Mouse (Mus musculus): ENCODE results near the gene Helz.

DNA sequence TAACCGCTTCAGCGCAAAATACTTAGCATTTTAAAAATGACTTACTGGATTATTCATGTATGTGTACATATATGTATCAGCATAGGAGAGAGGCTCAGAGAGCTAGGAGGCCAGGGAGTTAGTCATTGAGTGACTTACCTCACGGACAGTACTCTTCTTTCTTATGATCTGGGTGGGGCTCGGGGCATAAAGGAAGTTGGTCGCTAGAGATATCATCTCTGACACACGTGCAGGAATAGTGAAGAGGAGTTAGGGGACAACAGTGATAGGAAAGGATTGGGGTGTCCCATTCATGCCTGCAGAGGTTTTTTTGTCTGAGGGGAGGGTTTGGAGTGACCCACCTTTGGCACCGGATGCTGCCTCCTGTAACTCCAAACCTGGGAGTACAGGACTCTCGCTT, 176.9 kb downstream of the Helz start:
- TF ChIP-seq POLR2A (IDR thresholded peaks at IDR 0.05; ENCODE audit: borderline replicate concordance, insufficient read depth, low read length): no peak
- no peak for TF ChIP-seq CTCF (IDR thresholded peaks at IDR 0.05; ENCODE audit: borderline replicate concordance, insufficient read depth, low read depth, low read length)

Data from cerebellum, adult 2 months (tissue).